Mouse (Mus musculus): ENCODE results near the gene Ipcef1. TPM values are rescaled to one million over a fixed set of nuclear protein-coding genes. Genes with fewer than 3 reads are reported as not detected.

Ipcef1 gene
- polyA plus RNA-seq, 1 experiment from 2014 or later: not detected

Other genes with a start within 250 kb of the Ipcef1 start
- gene Cnksr3, start 159.8 kb upstream of the Ipcef1 start, polyA plus RNA-seq (2014; fragmentation: Nextera tagmentation; extraction: Ambion mirVana): 12.3 and 14.2 TPM in 2 replicates